Mouse (Mus musculus): ENCODE results near the gene Klhl26. TPM values are rescaled to one million over a fixed set of nuclear protein-coding genes. Genes with fewer than 3 reads are reported as not detected.

Gene Klhl26
- total RNA-seq, 2 experiments from 2014 or later, result 40.3 to 44.2 TPM

DNA sequence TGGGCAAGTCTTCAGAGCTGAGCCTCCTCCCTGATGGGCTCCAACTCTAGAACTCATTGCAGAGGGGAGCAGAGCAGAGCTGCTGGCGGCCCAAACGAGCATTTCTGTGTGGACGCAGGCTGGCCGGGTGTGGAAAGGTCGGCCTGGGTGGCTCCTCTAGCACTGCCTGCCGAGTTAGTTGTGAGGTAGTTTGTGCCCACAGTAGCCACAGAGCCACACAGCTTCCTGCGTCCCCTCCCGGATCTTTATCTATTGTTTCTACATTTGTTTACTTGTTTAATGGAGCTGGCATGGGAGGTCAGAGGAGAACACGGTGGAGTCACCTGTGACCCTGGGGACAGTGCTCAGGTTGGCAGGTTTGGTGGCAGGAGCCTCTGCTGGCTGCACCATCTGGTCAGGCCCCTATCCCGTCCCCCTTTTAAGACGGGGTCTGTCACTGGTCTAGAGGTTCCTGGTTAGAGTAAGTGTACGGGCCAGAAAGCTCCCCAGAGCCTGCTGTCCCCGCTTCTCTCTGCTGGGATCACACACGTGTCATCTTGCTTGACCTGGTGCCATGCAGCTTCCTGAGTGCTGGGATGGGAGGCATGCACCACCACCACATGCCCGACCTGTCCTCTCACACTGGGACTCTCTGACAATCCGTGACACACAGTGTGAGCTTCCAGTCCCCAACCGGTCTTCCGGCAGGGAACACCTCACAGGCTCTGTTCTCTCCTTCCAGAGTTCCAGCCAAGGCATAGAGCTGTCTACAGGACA, 55.2 kb downstream of the Klhl26 start:
- intact Hi-C loops (cut with DNase I), result no loop called here

DNA sequence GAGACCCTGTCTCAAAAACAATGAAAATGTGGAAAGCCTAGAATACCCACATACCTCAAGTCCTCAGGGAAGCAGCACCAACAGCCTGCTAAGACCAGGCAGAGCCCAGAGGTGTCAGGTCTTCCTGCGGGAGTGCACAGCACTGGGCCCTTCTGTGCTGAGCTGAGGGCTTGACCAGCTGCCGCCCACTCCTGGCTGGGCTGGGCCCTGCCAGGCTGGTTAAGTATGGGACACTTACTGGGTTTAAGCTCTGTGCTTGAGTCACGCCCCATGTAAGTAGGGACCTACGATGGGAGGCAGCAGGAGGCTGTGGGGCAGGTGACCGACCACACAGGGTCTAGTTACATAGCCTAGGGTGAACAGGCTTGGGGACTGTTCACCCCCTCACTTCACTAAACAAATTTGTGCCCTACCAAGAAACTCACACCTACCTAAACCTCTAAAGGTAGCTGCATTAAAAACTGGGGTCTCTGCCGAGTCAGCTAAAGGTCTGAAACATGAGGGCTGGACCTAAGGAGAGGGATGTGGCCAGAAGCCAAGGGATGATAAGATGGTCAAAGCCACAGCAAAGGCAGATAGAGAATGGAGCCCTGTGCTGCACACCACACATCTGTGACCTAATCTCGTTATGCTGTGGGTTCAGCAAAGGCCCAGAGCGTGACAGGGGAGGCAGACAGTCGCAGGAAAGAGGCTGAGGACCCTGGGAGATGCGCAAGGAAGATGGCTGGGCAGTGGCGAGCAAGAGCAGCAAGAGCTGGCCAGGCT, 56.7 kb downstream of the Klhl26 start:
- DNase-seq (ENCODE audit: low spot score in 2 of 2), result no peak
- intact Hi-C loops (cut with DNase I), result loop anchor here (5.0 kb wide), 3 partner anchors 32 to 68 kb away; partner anchors contain the start of genes Tmem59l and Upf1

More for the DNA sequence above, 55.2 kb downstream of the Klhl26 start:
- DNase-seq (ENCODE audit: low spot score in 2 of 2), result no peak

DNA sequence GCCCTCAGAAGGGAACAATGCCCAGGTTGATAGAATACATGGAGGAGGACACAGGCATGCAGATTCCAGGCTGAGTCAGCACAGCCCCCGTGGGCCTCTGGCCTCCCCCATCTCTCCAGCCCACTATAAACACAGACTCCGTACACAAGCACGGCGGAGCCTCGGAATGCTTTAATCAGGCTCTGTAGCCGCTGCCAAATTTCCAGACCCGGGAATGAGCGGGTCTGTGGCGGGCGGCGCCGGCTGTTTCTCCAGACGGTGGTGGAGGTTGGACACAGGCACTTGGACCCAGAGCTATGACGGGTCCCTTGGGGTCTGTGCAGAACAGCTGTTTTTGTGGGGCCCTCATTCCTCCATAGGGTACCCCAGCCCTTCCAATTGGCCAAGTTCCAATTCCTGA, 57.8 kb downstream of the Klhl26 start:
- peak; percentile 44 to 86 for DNase-seq (ENCODE audit: low spot score in 2 of 2)
- intact Hi-C loops (cut with DNase I), result loop anchor here (1.0 to 5.0 kb wide), 5 partner anchors 20 to 68 kb away; partner anchors contain the start of genes Crtc1, Tmem59l and Upf1

DNA sequence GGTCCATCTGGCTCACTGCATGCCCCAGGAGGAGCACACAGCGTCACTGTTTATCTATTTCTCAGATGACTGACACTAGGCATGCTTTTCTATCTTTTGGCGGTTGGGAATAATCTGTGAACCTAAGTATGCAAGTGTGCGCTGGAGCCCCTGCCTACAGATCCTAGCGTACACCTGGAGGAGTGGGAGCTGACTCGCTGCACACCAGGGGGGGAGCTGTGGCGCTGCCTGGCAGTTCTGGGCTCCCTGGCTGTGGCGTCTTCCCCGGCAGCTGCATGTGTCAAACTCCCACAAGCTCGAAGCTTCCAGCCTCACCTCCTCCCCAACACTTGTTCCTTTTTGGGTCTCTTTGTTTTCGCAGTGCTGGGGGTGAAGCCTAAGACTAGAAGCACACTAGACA, 58.9 kb downstream of the Klhl26 start:
- intact Hi-C loops (cut with DNase I), result loop anchor here (1.0 to 5.0 kb wide), 6 partner anchors 21 to 85 kb away; partner anchors contain the start of genes Crtc1, Tmem59l and Upf1
- DNase-seq (ENCODE audit: low spot score in 2 of 2), result peak; percentile 80 to 96

DNA sequence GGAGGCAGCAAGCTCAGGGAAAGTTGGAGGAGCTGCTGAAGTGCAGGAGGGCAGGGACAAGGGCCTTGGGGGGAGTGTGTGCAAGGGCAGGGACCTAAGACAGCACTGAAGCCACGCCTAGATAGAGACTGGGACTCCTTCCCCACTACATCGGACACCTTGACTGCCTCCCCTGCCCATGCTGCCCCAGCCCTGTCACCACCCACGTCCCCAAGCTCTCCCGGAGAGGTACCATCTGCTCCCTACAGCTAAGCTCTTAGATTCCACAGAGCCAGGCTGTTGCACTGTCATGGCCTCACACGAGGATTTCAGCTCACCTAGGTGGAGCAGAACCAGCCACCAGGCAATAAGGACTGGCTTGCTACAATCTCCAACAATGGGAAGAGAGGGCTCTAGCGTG, 59.8 kb downstream of the Klhl26 start:
- DNase-seq (ENCODE audit: low spot score in 2 of 2), result peak; percentile 47 to 86
- intact Hi-C loops (cut with DNase I), result loop anchor here (2.0 to 5.0 kb wide), 4 partner anchors 35 to 86 kb away; partner anchors contain the start of genes Tmem59l and Upf1

DNA sequence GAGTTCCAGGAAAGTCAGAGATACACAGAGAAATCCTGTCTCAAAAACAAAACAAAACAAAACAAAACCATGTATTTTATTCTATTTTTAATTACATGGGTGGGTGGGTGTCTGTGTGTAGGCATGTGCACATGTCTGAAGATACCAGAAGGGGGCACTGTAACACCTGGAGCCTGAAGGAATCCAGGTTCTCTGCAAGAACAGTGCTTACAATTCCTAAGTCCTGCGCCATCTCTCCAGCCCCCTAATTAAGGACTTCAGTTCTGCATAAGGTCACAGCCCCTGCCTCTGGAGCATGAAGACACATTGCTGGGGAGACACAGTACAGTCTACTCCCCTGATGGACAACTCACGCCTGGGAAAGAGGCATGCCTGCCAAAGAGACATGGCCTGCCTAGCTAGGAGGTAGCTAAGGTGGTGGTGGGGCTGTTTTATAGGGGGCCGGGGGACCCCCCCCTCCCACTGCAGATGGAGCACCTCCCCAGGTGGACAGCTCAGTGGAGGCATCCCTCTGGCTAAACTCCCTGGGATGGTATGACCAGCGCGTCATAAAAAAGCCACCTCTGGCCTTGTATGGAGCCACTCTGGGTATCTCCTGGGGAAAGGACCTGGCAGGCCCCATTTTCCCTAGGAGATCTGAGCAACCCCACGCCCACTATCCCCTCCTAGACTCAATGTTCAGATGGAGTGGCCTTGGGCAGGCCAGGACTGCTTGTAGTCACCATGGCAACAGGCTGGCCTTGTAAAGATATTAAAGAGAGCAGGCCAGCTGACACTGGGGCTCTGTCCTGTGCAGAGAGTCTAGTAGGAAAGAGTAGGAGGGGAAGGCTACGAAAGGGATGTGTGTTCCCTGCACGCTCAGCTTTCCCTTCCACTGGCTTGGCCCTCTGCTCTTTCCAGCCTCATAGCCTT, 61.0 kb downstream of the Klhl26 start:
- DNase-seq (ENCODE audit: low spot score in 2 of 2), result peak; percentile 47 to 69
- intact Hi-C loops (cut with DNase I), result loop anchor here (2.0 to 5.0 kb wide), 4 partner anchors 37 to 87 kb away; partner anchors contain the start of genes Tmem59l and Upf1

DNA sequence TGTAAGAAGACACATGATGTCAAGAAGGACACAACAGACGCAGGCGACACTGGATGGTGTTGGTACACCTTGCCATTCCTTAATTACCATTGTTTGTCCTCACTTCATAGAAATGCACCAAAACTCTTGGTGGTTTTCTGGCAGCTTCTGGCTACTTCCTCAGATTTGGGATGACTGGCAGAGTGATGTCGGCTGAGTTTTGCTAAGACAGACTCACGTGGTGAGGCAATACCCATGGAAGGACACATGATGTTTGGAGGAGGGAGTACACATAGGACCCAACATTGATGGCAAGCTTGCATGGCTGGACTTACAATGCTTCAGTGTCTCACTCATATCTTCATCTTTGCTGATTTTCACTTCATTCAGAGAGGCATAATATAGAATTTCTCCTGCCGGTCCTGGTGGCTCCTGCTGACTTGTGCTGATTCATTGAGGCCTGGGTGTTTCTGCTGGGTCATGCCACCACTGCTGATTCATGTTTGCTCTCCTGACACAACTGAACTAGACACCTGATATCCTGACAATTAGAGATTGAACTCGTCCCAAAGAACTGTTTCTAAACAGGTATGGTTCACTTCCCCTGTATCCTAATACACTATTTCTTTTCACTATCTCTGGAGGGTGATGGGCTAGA, 62.3 kb downstream of the Klhl26 start:
- no peak for DNase-seq (ENCODE audit: low spot score in 2 of 2)
- intact Hi-C loops (cut with DNase I), result no loop called here

DNA sequence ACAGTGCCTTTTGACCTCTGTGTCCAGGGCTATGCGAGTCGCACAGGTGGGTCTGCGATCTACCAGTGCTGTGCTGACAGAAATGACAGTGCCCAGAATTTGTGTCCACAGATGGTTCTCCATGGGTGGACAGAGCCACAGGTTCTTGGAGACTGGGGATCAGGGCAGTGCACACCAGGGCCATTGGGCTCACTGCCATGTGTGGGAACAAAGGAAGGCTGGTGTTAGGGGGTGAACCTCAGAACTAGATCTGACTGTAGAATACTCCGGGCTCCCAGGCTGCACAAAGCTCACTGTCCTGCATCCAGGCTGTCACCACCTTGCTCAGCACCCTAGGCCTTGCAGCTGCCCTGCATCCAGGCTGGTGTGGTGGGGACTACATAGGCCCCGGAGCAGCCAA, 66.5 kb downstream of the Klhl26 start:
- DNase-seq (ENCODE audit: low spot score in 2 of 2), result no peak
- intact Hi-C loops (cut with DNase I), result no loop called here

DNA sequence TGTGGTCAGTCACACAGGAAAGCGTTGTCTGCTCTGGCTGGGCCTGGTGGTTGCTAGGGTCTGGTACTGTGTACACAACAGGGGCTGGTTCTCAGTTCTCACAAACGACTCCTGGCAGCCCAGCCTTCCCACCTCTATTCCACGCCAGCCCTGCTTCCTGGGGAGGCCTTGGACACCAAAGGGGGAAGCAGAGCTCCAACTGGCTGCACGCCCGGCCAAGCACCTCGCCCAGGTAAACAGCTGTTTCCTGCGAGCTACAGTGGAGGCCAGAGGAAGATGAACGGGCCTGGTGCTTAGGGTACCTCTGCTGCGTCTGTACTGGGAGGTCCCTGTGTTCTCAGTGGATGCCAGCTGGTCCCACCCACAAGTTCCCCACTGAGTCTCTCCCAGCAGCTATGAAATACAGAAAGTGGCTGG, 67.3 kb downstream of the Klhl26 start:
- DNase-seq (ENCODE audit: low spot score in 2 of 2), result peak; percentile 36 to 74
- intact Hi-C loops (cut with DNase I), result no loop called here

DNA sequence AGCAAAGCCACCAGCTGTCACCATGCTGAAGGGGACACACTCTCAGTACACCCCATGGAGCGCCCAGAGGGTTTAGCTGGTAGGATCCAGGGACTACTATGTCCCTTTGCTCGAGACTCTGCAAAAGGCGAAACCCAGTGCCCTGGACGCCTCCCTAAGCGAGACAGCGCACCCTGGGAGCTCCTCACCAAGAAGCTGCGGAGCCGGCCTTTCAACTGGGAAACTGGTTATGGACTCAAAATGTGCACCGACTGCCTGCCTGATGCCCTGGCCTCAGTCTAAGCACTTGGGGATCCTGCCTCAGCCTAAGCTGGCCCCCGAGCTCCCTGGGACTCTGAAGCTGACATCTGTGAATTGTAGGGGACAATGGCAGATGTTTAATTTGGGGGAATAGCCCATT, 67.7 kb downstream of the Klhl26 start:
- DNase-seq (ENCODE audit: low spot score in 2 of 2), result no peak
- intact Hi-C loops (cut with DNase I), result no loop called here

DNA sequence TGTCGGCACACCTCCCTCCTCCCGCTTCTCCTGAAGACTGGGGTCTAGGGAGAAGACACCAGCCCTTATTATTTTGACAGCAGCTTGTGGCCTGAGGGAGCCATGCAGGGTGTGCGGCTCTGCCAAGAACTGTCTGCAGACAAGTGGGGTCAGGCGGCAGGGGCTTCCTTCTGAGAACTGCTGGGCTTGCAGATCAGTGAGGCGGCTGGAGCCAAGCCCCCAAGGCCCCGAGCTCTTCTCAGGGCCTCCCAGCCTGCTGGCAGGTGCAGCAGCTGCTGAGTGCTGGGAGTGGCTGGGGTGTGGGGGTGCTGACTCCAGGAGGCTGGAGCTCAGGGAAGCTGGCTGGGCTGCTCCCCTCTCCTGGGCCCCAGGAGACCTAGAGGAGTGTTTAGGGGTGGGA, 68.5 kb downstream of the Klhl26 start:
- intact Hi-C loops (cut with DNase I), result no loop called here
- DNase-seq (ENCODE audit: low spot score in 2 of 2), result no peak

DNA sequence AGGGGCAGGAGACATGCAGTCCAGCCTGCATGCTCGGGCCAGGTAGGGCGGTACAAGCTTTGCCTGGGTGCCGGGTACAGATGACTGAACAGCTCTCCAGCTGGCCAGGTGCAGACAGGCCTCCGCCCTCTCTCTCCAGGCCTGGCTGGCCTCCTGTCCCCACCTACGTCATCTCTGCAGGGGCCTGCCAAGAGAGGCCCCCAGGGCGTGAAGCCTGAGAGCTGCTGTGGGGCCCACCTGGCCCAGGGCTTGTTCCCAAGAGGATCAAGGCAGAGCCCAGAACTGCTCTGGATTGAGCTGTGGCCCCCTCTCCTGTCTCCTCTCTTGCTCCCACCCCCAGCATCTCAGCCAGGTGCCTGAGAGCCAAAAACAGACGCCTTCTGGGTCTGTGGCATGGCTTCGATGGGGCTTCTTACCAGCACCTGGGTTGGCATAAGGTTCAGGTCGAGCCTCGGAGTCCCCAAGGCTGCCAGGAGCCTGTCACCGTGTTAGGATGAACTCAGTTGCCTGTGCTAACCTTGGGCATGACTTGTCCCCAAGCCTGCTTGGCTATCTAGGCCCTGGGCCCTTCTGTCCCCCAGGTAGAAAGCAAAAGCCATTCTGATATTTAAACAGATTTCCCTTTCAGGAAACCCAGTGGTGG, 70.2 kb downstream of the Klhl26 start:
- intact Hi-C loops (cut with DNase I), result no loop called here
- DNase-seq (ENCODE audit: low spot score in 2 of 2), result no peak

DNA sequence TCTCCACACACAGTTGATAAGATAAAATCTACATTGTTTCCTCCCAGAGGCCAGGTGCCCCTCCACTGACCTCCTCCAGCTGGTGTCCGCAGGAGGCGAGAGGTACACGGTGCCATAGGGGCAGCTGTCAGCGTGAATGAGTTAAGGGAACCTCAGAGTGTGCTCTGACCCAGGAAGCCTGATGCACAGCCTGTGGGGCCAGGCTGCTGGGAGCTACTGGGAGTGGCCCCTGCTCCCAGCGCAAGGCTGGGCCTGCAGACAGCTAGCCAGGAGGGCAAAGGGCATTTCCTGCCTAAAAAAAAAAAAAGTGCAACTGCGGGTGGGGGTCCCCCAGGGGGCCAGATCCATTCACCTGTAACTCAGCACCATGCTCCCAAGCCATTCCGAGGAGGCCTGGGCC, 71.6 kb downstream of the Klhl26 start:
- intact Hi-C loops (cut with DNase I), result no loop called here
- DNase-seq (ENCODE audit: low spot score in 2 of 2), result no peak

DNA sequence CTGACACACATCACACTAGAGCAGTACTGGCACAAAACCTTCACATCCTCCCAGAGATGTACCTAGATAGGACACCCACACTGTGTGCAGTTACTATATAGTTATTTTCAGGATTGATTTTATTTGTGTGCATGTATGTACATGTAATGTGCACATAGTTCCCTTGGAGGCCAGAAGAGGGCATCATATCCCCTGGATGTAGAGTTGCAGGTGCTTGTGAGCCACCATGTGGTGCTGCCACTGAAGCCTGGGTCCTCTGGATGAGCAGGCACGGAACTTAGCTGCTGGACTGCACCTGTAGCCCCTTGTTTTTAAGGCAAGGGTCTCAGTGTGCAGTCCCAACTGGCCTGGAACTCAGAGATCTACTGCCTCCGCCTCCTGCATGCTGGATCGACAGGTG, 72.6 kb downstream of the Klhl26 start:
- DNase-seq (ENCODE audit: low spot score in 2 of 2), result no peak
- intact Hi-C loops (cut with DNase I), result no loop called here

Other genes with a start within 250 kb of the Klhl26 start
- 100 to 1,000 TPM; 118 to 122 TPM for gene Sugp2, start 242.7 kb downstream of the Klhl26 start, total RNA-seq (2021)
- 10 to 100 TPM; 41.7 to 46.3 TPM for gene Armc6, start 242.5 kb downstream of the Klhl26 start, total RNA-seq (2021)
- gene Homer3, start 194.1 kb downstream of the Klhl26 start, total RNA-seq (2021), result 1 to 10 TPM; 6.5 to 9.2 TPM
- 10 to 100 TPM; 42.3 to 42.5 TPM for gene Ddx49, start 174.5 kb downstream of the Klhl26 start, total RNA-seq (2021)
- 100 to 1,000 TPM; 123 to 125 TPM for gene Cope, start 174.4 kb downstream of the Klhl26 start, total RNA-seq (2021)
- gene Cers1, start 161.2 kb downstream of the Klhl26 start, total RNA-seq (2021), result 100 to 1,000 TPM; 105 to 111 TPM
- gene Gdf1, start 147.2 kb downstream of the Klhl26 start, total RNA-seq (2021), result 10 to 100 TPM; 17.7 to 18.9 TPM
- gene Upf1, start 123.7 kb downstream of the Klhl26 start, total RNA-seq (2021), result 10 to 100 TPM; 58.2 to 61.6 TPM
- under 1 TPM; 0.23 to 0.48 TPM for gene Comp, start 103.4 kb downstream of the Klhl26 start, total RNA-seq (2021)
- 100 to 1,000 TPM; 120 to 139 TPM for gene Crtc1, start 37.4 kb downstream of the Klhl26 start, total RNA-seq (2021)
- 100 to 1,000 TPM; 264 to 286 TPM for gene Tmem59l, start 10.4 kb upstream of the Klhl26 start, total RNA-seq (2021)
- 1 to 10 TPM; 2.3 to 3.5 TPM for gene Crlf1, start 16.2 kb upstream of the Klhl26 start, total RNA-seq (2021)
- 100 to 1,000 TPM; 104 TPM for gene Rex1bd, start 29.8 kb upstream of the Klhl26 start, total RNA-seq (2021)
- 100 to 1,000 TPM; 886 to 927 TPM for gene Uba52, start 33.8 kb upstream of the Klhl26 start, total RNA-seq (2021)
- gene Fkbp8, start 50.8 kb upstream of the Klhl26 start, total RNA-seq (2021), result 100 to 1,000 TPM; 403 TPM
- gene Kxd1, start 51.0 kb upstream of the Klhl26 start, total RNA-seq (2021), result 10 to 100 TPM; 43.1 to 47.7 TPM
- gene Ell, start 62.5 kb upstream of the Klhl26 start, total RNA-seq (2021), result 10 to 100 TPM; 15.1 to 17.7 TPM
- gene Isyna1, start 117.4 kb upstream of the Klhl26 start, total RNA-seq (2021), result 10 to 100 TPM; 51.9 to 52.1 TPM
- gene Ssbp4, start 131.9 kb upstream of the Klhl26 start, total RNA-seq (2021), result 100 to 1,000 TPM; 242 to 257 TPM
- gene Lrrc25, start 139.2 kb upstream of the Klhl26 start, total RNA-seq (2021), result 1 to 10 TPM in 1 of 2 experiments, under 1 TPM in 1; 0.37 to 1.2 TPM
- gene Gdf15, start 155.5 kb upstream of the Klhl26 start, total RNA-seq (2021), result not detected
- 10 to 100 TPM; 12.7 to 18.1 TPM for gene Pgpep1, start 183.4 kb upstream of the Klhl26 start, total RNA-seq (2021)
- gene Lsm4, start 196.3 kb upstream of the Klhl26 start, total RNA-seq (2021), result 10 to 100 TPM; 62.9 to 63.5 TPM
- 100 to 1,000 TPM; 209 to 225 TPM for gene Jund, start 222.0 kb upstream of the Klhl26 start, total RNA-seq (2021)
- gene Iqcn, start 226.5 kb upstream of the Klhl26 start, total RNA-seq (2021), result under 1 TPM; 0.18 to 0.30 TPM
- gene Gm3336, start 241.6 kb upstream of the Klhl26 start, total RNA-seq (2021), result not detected
- gene Pde4c, start 246.8 kb upstream of the Klhl26 start, total RNA-seq (2021), result 1 to 10 TPM; 1.6 to 1.7 TPM

Data from left cerebral cortex, postnatal 25 days (tissue).